Mouse (Mus musculus): ENCODE measurements at regions not wholly inside any gene's neighbourhood (a gene's known extent, or its start where the extent isn't known, plus 50 kb on each side); places are given as distances from the start of the nearest gene placed in this dataset.

DNA sequence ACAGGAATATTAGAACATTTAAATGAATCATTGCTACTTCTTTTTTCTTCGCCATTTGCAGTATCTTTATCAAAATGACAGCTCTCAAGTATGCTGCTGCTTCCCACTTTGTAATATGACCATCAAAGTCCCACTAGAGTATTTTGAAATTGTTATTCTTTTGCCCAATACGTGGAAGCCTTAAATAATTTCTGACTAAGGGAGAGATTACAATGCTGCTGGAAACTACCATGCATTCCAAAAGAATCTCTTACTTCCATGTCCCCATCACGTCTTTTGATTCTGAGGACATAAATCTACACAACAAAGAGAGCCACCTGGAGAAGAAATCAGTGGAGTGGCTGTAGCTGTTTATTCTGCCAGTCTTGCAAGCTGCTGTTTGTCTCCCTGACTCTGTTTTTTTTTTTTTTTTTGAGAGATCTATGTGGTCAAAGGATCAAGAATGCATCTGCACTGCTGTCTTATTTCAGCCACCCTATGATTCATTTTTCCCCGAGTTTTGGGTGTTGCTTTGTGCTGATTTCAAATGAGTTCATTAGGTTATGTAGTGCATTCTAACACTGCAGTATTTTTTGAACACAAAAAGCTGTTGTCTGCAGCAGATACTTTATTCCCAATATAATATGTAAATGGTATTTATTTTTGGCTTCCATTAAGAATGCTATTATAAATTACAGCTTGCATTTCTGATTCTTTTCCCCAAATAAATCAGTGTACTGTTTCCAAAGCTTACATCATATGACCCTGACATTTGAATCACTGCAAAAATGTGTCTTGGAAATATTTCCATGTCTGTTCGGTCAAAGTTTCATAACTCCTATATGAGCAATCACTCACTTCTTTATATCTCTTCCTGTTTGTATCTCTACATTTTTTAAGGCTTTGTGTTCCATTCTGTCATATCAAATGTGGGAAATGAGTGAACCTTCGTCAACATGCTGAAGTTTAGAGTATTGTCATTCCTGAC lies 53.1 kb upstream of the Trim52 start:
- no peak for DNase-seq
